Mouse (Mus musculus) adrenal gland, postnatal 36 days (tissue): ENCODE results near the gene Zfp354b. TPM values are rescaled to one million over a fixed set of nuclear protein-coding genes. Genes with fewer than 3 reads are reported as not detected.

Source experiments
- DNase-seq, 2 experiments: peaks; one replicate each; pipeline ENCODE4 v3.0.0; 2021; ENCODE audit warnings: mixed read lengths in 1 of 2
- total RNA-seq, 2 experiments: library from RNA; stranded (reverse); gene quantifications; 2 replicates each; pipeline ENCODE4 v1.2.3; 2021

Gene Zfp354b
- total RNA-seq, 2 experiments from 2014 or later, result 2.8 TPM

DNA sequence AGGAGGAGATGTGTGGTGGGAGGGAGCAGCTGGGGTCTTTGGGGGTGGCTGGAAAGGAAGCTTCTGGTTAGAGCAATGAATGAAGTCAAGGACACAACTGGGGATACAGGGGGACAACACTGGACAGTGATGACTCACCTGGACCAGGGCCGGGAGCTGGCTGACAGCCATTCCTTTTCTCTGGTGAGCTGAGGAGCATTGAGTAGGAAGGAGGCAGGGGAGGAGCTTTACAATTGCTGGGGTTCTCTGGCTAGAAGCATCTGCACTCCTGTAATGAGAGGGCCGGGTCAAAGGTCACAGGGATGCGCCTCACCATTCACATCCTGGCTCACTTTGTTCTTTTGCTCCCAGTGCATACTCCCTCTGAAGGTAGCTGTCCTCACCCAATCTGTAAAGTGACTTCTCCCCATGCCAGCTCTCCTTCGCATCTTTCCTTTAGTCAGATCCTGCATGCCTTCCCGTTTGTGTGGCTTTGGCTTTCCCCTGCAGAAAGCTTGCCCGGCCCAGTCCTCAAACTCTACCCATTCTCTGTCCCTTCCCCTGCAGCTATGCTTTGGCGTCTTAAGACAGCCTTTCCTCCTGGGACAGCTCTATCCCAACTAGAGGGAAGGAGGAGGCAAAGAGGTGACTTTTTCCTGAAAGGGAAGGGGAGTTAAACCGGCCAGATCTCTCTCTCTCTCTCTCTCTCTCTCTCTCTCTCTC, 45.1 kb downstream of the Zfp354b start:
- peak; percentile 85 to 86 for DNase-seq

GRCm38 (mm10) chr11:50883756-50884155, 47.7 kb downstream of the Zfp354b start:
- DNase-seq, result no peak

GRCm38 (mm10) chr11:50878641-50879040, 52.8 kb downstream of the Zfp354b start:
- DNase-seq, result no peak

Other genes with a start within 250 kb of the Zfp354b start
- gene Zfp354c, start 103.9 kb downstream of the Zfp354b start, total RNA-seq, result 1 to 10 TPM; 4.0 to 6.2 TPM
- under 1 TPM; 0.56 to 0.69 TPM for gene Zfp879, start 90.1 kb downstream of the Zfp354b start, total RNA-seq
- gene Grm6, start 80.9 kb downstream of the Zfp354b start, total RNA-seq, result not detected
- gene Zfp454, start 44.0 kb downstream of the Zfp354b start, total RNA-seq, result 1 to 10 TPM; 2.5 to 3.4 TPM
- 1 to 10 TPM; 5.6 to 9.3 TPM for gene Zfp2, start 15.5 kb downstream of the Zfp354b start, total RNA-seq
- gene 4933414I15Rik, start 12.1 kb upstream of the Zfp354b start, total RNA-seq, result not detected
- not detected for gene Prop1, start 22.1 kb upstream of the Zfp354b start, total RNA-seq
- gene Olfr1378, start 34.9 kb upstream of the Zfp354b start, total RNA-seq, result not detected
- not detected for gene Olfr1377, start 50.3 kb upstream of the Zfp354b start, total RNA-seq
- not detected for gene Olfr51, start 72.0 kb upstream of the Zfp354b start, total RNA-seq
- under 1 TPM; 0.33 to 0.76 TPM for gene Olfr54, start 82.6 kb upstream of the Zfp354b start, total RNA-seq
- not detected for gene Olfr1375, start 116.5 kb upstream of the Zfp354b start, total RNA-seq
- 1 to 10 TPM; 4.8 to 6.4 TPM for gene Zfp354a, start 127.6 kb upstream of the Zfp354b start, total RNA-seq